Mouse (Mus musculus): ENCODE results near the gene B4galnt1.

DNA sequence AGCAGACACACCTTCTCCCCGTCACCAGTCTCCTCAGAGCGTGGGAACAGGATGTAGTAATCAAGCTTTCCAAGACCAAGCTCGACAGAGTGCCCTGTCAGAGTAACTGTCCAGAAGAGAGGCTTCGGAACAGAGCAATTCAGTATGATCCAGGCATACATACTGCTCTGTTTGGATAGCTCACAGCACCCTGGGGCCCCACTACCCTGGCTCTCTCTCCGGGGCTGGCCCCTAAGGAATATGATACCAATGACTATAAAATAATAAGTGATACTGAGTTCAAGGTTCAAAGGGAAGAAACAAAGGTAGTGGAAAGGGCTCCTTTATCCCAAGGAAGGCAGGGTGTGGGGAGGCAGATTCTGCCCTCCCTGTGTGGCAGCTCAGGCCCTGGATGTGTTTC lies 32.6 kb upstream of the B4galnt1 start:
- TF ChIP-seq CTCF (IDR thresholded peaks at IDR 0.05): no peak
- TF ChIP-seq POLR2A (IDR thresholded peaks at IDR 0.05; ENCODE audit: insufficient read depth, low read depth, low read length): no peak
